8 mouse cellular contexts compared by ENCODE assay signal in genomic region chr11:48816281-48816781, GRCm38 (mm10). TPM values are rescaled to one million over a fixed set of nuclear protein-coding genes. Genes with fewer than 3 reads are reported as not detected.
DNase-seq lines count a peak whose midpoint lies in the region; ATAC-seq and TF ChIP-seq lines count a peak whose summit lies in the region.

No protein-coding gene starts in this region.

- no peaks in the 10 kb centered on the region for H3K9me3 ChIP-seq in heart, embryonic 14.5 days (ENCODE audit: control insufficient read depth, low read length)
- no peaks in the 10 kb centered on the region for H3K9me3 ChIP-seq in kidney, postnatal 0 days (replicated peaks; ENCODE audit: low read length)
- H3K9me3 ChIP-seq in lung, embryonic 14.5 days (ENCODE audit: low read depth, low read length): no peaks in the 10 kb centered on the region
- no peaks in the 10 kb centered on the region for H3K9me3 ChIP-seq in neural tube, embryonic 15.5 days (replicated peaks)

- peak; percentile 15 for ATAC-seq in common myeloid progenitor, adult 5-6 weeks (replicated peaks; ENCODE audit: low read depth, poor library complexity, severe bottlenecking)
- 0 out of 2 replicates have a peak, but pooled peaks have one; percentile 15 for ATAC-seq in heart, embryonic 14.5 days (ENCODE audit: insufficient number of reproducible peaks, insufficient read depth, low FRiP score, low read depth)
- peak; percentile 60 for ATAC-seq in kidney, postnatal 0 days (replicated peaks; ENCODE audit: low FRiP score, low read depth)
- ATAC-seq in lung, embryonic 14.5 days (ENCODE audit: insufficient read depth): peak; percentile 54
- peak; percentile 67 for ATAC-seq in neural tube, embryonic 15.5 days (ENCODE audit: low FRiP score)

- peak overlapping the region; percentile 89 for H3K9ac ChIP-seq in heart, embryonic 14.5 days (ENCODE audit: low read length)
- peak overlapping the region; percentile 93 for H3K9ac ChIP-seq in kidney, postnatal 0 days (ENCODE audit: low read depth, low read length)
- peak overlapping the region; percentile 74 for H3K9ac ChIP-seq in lung, embryonic 14.5 days
- peak overlapping the region; percentile 76 for H3K9ac ChIP-seq in neural tube, embryonic 15.5 days (replicated peaks)

- H3K4me1 ChIP-seq in heart, embryonic 14.5 days (ENCODE audit: control insufficient read depth in 2 of 2, insufficient read depth in 2 of 2, low read length in 2 of 2): peaks cover 7 to 14% of the 10 kb centered on the region in 2 experiments
- peaks cover 18% of the 10 kb centered on the region for H3K4me1 ChIP-seq in kidney, postnatal 0 days (replicated peaks; ENCODE audit: insufficient read depth, low read length)
- no peaks in the 10 kb centered on the region for H3K4me1 ChIP-seq in lung, embryonic 14.5 days (ENCODE audit: insufficient read depth)
- peaks cover 32% of the 10 kb centered on the region for H3K4me1 ChIP-seq in neural tube, embryonic 15.5 days

- no peak for TF ChIP-seq CTCF in kidney, postnatal 0 days (IDR thresholded peaks at IDR 0.05; ENCODE audit: low read depth)
- TF ChIP-seq CTCF in lung, embryonic 14.5 days (IDR thresholded peaks at IDR 0.05; ENCODE audit: low read depth): no peak

- no peaks in the 10 kb centered on the region for H3K27me3 ChIP-seq in heart, embryonic 14.5 days (ENCODE audit: control insufficient read depth, insufficient read depth, low read length)
- H3K27me3 ChIP-seq in kidney, postnatal 0 days (ENCODE audit: insufficient read depth, low read length): no peaks in the 10 kb centered on the region
- H3K27me3 ChIP-seq in lung, embryonic 14.5 days (ENCODE audit: insufficient read depth, low read length): no peaks in the 10 kb centered on the region
- no peaks in the 10 kb centered on the region for H3K27me3 ChIP-seq in neural tube, embryonic 15.5 days (replicated peaks)

- peaks cover 41% of the 10 kb centered on the region for H3K36me3 ChIP-seq in heart, embryonic 14.5 days (ENCODE audit: control insufficient read depth, insufficient read depth, low read length)
- H3K36me3 ChIP-seq in kidney, postnatal 0 days (ENCODE audit: insufficient read depth, low read length): peaks cover 18% of the 10 kb centered on the region; the same call in 1 of the 2 replicates
- peaks cover 30% of the 10 kb centered on the region for H3K36me3 ChIP-seq in lung, embryonic 14.5 days (ENCODE audit: insufficient read depth)
- H3K36me3 ChIP-seq in neural tube, embryonic 15.5 days: peaks cover 19% of the 10 kb centered on the region

- peak; percentile 38 to 39 for DNase-seq in spleen, adult 18-20 months
- DNase-seq in spleen, adult 12 weeks (ENCODE audit: low spot score): no peak
- DNase-seq in kidney, postnatal 0 days (ENCODE audit: low spot score): peak; percentile 71
- peak; percentile 66 for DNase-seq in lung, embryonic 14.5 days
- DNase-seq in yolk sac, embryonic 10.5 days (ENCODE audit: low spot score): no peak

- peak overlapping the region; percentile 82 to 86 for H3K4me3 ChIP-seq in heart, embryonic 14.5 days (ENCODE audit: control insufficient read depth in 1 of 2, insufficient read depth in 1 of 2, low read depth in 1 of 2, low read length in 2 of 2)
- H3K4me3 ChIP-seq in kidney, postnatal 0 days (replicated peaks; ENCODE audit: low read depth, low read length): peak overlapping the region; percentile 77
- peak overlapping the region; percentile 74 for H3K4me3 ChIP-seq in lung, embryonic 14.5 days (ENCODE audit: low read depth, low read length)
- peak overlapping the region; percentile 86 for H3K4me3 ChIP-seq in neural tube, embryonic 15.5 days (replicated peaks)

- H3K4me2 ChIP-seq in heart, embryonic 14.5 days (ENCODE audit: low read length): peak overlapping the region; percentile 90
- peak overlapping the region; percentile 68 for H3K4me2 ChIP-seq in kidney, postnatal 0 days (ENCODE audit: low read length)
- H3K4me2 ChIP-seq in lung, embryonic 14.5 days: peak overlapping the region; percentile 68
- peak overlapping the region; percentile 85 for H3K4me2 ChIP-seq in neural tube, embryonic 15.5 days

- 3% methylated on average over 22 of the region's 23 CpGs for WGBS in heart, embryonic 14.5 days
- WGBS in kidney, postnatal 0 days: 1% methylated on average over 18 of the region's 23 CpGs
- WGBS in lung, embryonic 14.5 days: 2% methylated on average over 23 of the region's 23 CpGs
- WGBS in neural tube, embryonic 15.5 days: 3% methylated on average over 23 of the region's 23 CpGs

- peak overlapping the region; percentile 18 to 93; a peak in 2 of 4 replicates for H3K27ac ChIP-seq in heart, embryonic 14.5 days (replicated peaks in 1 of 2; ENCODE audit: control insufficient read depth in 1 of 2, insufficient read depth in 1 of 2, low read depth in 2 of 2, low read length in 2 of 2)
- peak overlapping the region; percentile 96 for H3K27ac ChIP-seq in kidney, postnatal 0 days
- H3K27ac ChIP-seq in lung, embryonic 14.5 days (ENCODE audit: low read depth): peak overlapping the region; percentile 26; the same call in 1 of the 2 replicates
- H3K27ac ChIP-seq in neural tube, embryonic 15.5 days (replicated peaks): peak overlapping the region; percentile 99

RNA-seq across cellular contexts. Expression of gene Trim41, which starts 0.8 kb away (rescaled TPM):
- total RNA-seq in common myeloid progenitor, adult 5-6 weeks (2017): 50.2 and 70.9 TPM in 2 replicates
- polyA plus RNA-seq in heart, embryonic 14.5 days (2014; fragmentation: Nextera tagmentation; extraction: Ambion mirVana): 3.2 and 3.8 TPM in 2 replicates
- 5.2 and 5.3 TPM in 2 replicates for polyA plus RNA-seq in kidney, postnatal 0 days (2015; fragmentation: Nextera tagmentation; extraction: Ambion mirVana)
- polyA plus RNA-seq in lung, embryonic 14.5 days (2014; fragmentation: Nextera tagmentation; extraction: Ambion mirVana): 4.5 and 4.6 TPM in 2 replicates
- 6.4 and 7.3 TPM in 2 replicates for polyA plus RNA-seq in neural tube, embryonic 15.5 days (2015; fragmentation: Nextera tagmentation; extraction: Ambion mirVana)

RNA-seq across cellular contexts. Expression of gene Trim7, which starts 9.6 kb away (rescaled TPM):
- 0.19 and 0.78 TPM in 2 replicates for total RNA-seq in common myeloid progenitor, adult 5-6 weeks (2017)
- polyA plus RNA-seq in heart, embryonic 14.5 days (2014; fragmentation: Nextera tagmentation; extraction: Ambion mirVana): 1.4 and 1.5 TPM in 2 replicates
- 10.2 and 10.5 TPM in 2 replicates for polyA plus RNA-seq in kidney, postnatal 0 days (2015; fragmentation: Nextera tagmentation; extraction: Ambion mirVana)
- 0.55 and 1.4 TPM in 2 replicates for polyA plus RNA-seq in lung, embryonic 14.5 days (2014; fragmentation: Nextera tagmentation; extraction: Ambion mirVana)
- polyA plus RNA-seq in neural tube, embryonic 15.5 days (2015; fragmentation: Nextera tagmentation; extraction: Ambion mirVana): 2.1 and 2.6 TPM in 2 replicates

RNA-seq across cellular contexts. Expression of gene Gm12184, which starts 10.1 kb away (rescaled TPM):
- total RNA-seq in common myeloid progenitor, adult 5-6 weeks (2017): 48.6 and 64.4 TPM in 2 replicates
- 5.7 and 7.0 TPM in 2 replicates for polyA plus RNA-seq in heart, embryonic 14.5 days (2014; fragmentation: Nextera tagmentation; extraction: Ambion mirVana)
- 4.4 and 10.3 TPM in 2 replicates for polyA plus RNA-seq in kidney, postnatal 0 days (2015; fragmentation: Nextera tagmentation; extraction: Ambion mirVana)
- 11.3 and 11.8 TPM in 2 replicates for polyA plus RNA-seq in lung, embryonic 14.5 days (2014; fragmentation: Nextera tagmentation; extraction: Ambion mirVana)
- polyA plus RNA-seq in neural tube, embryonic 15.5 days (2015; fragmentation: Nextera tagmentation; extraction: Ambion mirVana): 2.9 and 3.3 TPM in 2 replicates

RNA-seq across cellular contexts. Expression of gene Rack1, which starts 16.2 kb away (rescaled TPM):
- total RNA-seq in common myeloid progenitor, adult 5-6 weeks (2017): 1,552 and 1,662 TPM in 2 replicates
- 462 and 512 TPM in 2 replicates for polyA plus RNA-seq in heart, embryonic 14.5 days (2014; fragmentation: Nextera tagmentation; extraction: Ambion mirVana)
- polyA plus RNA-seq in kidney, postnatal 0 days (2015; fragmentation: Nextera tagmentation; extraction: Ambion mirVana): 732 and 795 TPM in 2 replicates
- polyA plus RNA-seq in lung, embryonic 14.5 days (2014; fragmentation: Nextera tagmentation; extraction: Ambion mirVana): 935 and 940 TPM in 2 replicates
- 351 and 459 TPM in 2 replicates for polyA plus RNA-seq in neural tube, embryonic 15.5 days (2015; fragmentation: Nextera tagmentation; extraction: Ambion mirVana)

RNA-seq across cellular contexts. Expression of gene Irgm1, which starts 55.2 kb away (rescaled TPM):
- total RNA-seq in common myeloid progenitor, adult 5-6 weeks (2017): 49.1 and 58.2 TPM in 2 replicates
- 10.2 and 11.0 TPM in 2 replicates for polyA plus RNA-seq in heart, embryonic 14.5 days (2014; fragmentation: Nextera tagmentation; extraction: Ambion mirVana)
- polyA plus RNA-seq in kidney, postnatal 0 days (2015; fragmentation: Nextera tagmentation; extraction: Ambion mirVana): 32.0 and 33.2 TPM in 2 replicates
- 6.7 and 7.6 TPM in 2 replicates for polyA plus RNA-seq in lung, embryonic 14.5 days (2014; fragmentation: Nextera tagmentation; extraction: Ambion mirVana)
- 4.2 and 12.2 TPM in 2 replicates for polyA plus RNA-seq in neural tube, embryonic 15.5 days (2015; fragmentation: Nextera tagmentation; extraction: Ambion mirVana)

Comparison
In these comparisons a context has a peak if more than half of its experiments do, and no peak if none do; other contexts are left out.
1. DNase-seq: peak in spleen, adult 18-20 months (2 of 2), kidney, postnatal 0 days (single experiment) and lung, embryonic 14.5 days (single experiment); none in spleen, adult 12 weeks (single experiment) and yolk sac, embryonic 10.5 days (single experiment).
2. ATAC-seq: peak in every context shown above with its lines; median percentile 67 in neural tube, embryonic 15.5 days; 60 in kidney, postnatal 0 days; 54 in lung, embryonic 14.5 days; 15 in common myeloid progenitor, adult 5-6 weeks; 15 in heart, embryonic 14.5 days.
3. H3K27ac ChIP-seq: peak in every context shown above with its lines; median percentile 99 in neural tube, embryonic 15.5 days; 96 in kidney, postnatal 0 days; 56 in heart, embryonic 14.5 days; 26 in lung, embryonic 14.5 days.
4. Peak in every context shown above with its lines, with median percentiles within 50 percentile points of each other: H3K4me2 ChIP-seq, H3K4me3 ChIP-seq and H3K9ac ChIP-seq.